Mouse (Mus musculus) limb, embryonic 12.5 days (tissue): ENCODE data around the gene Abcb10. TPM values are rescaled to one million over a fixed set of nuclear protein-coding genes. Genes with fewer than 3 reads are reported as not detected.

Experiments
- ATAC-seq: fragments of 200-750 bp; cut with Nextera tagmentation; 2 replicates; pipeline ENCODE4 v1.8.0; 2017; ENCODE audit warnings: low read depth, moderate TSS enrichment; ENCODE audit not compliant: insufficient number of reproducible peaks, insufficient read depth, low FRiP score, low TSS enrichment
- H3K27ac ChIP-seq: fragments of 300-500 bp; sonication (generic); 2 replicates; pipeline ENCODE4 v1.5.1; 2016; ENCODE audit warnings: mild to moderate bottlenecking, moderate library complexity
- H3K27me3 ChIP-seq: fragments of 300-500 bp; sonication (generic); 2 replicates; pipeline ENCODE4 v1.6.1; 2016; ENCODE audit warnings: mild to moderate bottlenecking, moderate library complexity
- H3K36me3 ChIP-seq: fragments of 300-500 bp; sonication (generic); 2 replicates; pipeline ENCODE4 v1.6.1; 2016; ENCODE audit warnings: mild to moderate bottlenecking, moderate library complexity
- H3K4me1 ChIP-seq: fragments of 300-500 bp; sonication (generic); replicated peaks from 2 replicates; pipeline ENCODE4 v1.6.1; 2016
- H3K4me2 ChIP-seq: fragments of 300-500 bp; sonication (generic); 2 replicates; pipeline ENCODE4 v1.6.1; 2016; ENCODE audit warnings: mild to moderate bottlenecking, moderate library complexity
- H3K4me3 ChIP-seq: fragments of 300-500 bp; sonication (generic); replicated peaks from 2 replicates; pipeline ENCODE4 v1.5.1; 2016; ENCODE audit warnings: mild to moderate bottlenecking
- H3K9ac ChIP-seq: fragments of 300-500 bp; sonication (generic); replicated peaks from 2 replicates; pipeline ENCODE4 v1.6.1; 2016; ENCODE audit warnings: mild to moderate bottlenecking, moderate library complexity
- H3K9me3 ChIP-seq: fragments of 300-500 bp; sonication (generic); 2 replicates; pipeline ENCODE4 v1.6.1; 2016; ENCODE audit warnings: mild to moderate bottlenecking, moderate library complexity
- WGBS: fragments of 180-500 bp; shearing (Covaris S2); methylation state at CpG from one replicate; pipeline ENCODE4 v1.1.7; 2016; 5-methylcytosine and 5-hydroxymethylcytosine counted together
- polyA plus RNA-seq: library from polyadenylated mRNA; unstranded; fragments of >200 nt; fragmentation: Nextera tagmentation; extraction: Ambion mirVana; gene quantifications from 2 replicates; pipeline ENCODE4 v1.2.1, GENCODE M21; 2016

The Abcb10 gene
- polyA plus RNA-seq, 1 experiment from 2014 or later = 21.6 TPM

GRCm38 (mm10) chr8:124007829-124008228 lies 24.9 kb upstream of the Abcb10 start:
- Histone ChIP-seq H3K4me3 (no peak overlapping the region), H3K9ac (no peak overlapping the region), H3K9me3 (no peaks in the 10 kb centered on the region), H3K27ac (no peak overlapping the region), H3K36me3 (peaks cover 75% of the 10 kb centered on the region), H3K4me1 (no peaks in the 10 kb centered on the region), H3K4me2 (no peak overlapping the region), H3K27me3 (no peaks in the 10 kb centered on the region)
- ATAC-seq = no peak
- 63% methylated on average over 6 of the region's 6 CpGs for WGBS

GRCm38 (mm10) chr8:124002546-124003108 lies 19.7 kb upstream of the Abcb10 start:
- Histone ChIP-seq H3K9me3 (no peaks in the 10 kb centered on the region), H3K9ac (no peak overlapping the region)
- WGBS = 92% methylated on average over 10 of the region's 10 CpGs

GRCm38 (mm10) chr8:123999568-123999967 lies 16.6 kb upstream of the Abcb10 start:
- Histone ChIP-seq H3K4me2 (no peak overlapping the region), H3K9me3 (no peaks in the 10 kb centered on the region), H3K4me3 (no peak overlapping the region), H3K27me3 (no peaks in the 10 kb centered on the region), H3K4me1 (no peaks in the 10 kb centered on the region), H3K27ac (no peak overlapping the region), H3K9ac (no peak overlapping the region), H3K36me3 (peaks cover 90% of the 10 kb centered on the region)
- no peak for ATAC-seq
- 87% methylated on average over 2 of the region's 2 CpGs for WGBS

More at GRCm38 (mm10) chr8:124002546-124003108, 19.7 kb upstream of the Abcb10 start:
- no peak overlapping the region for H3K4me3 ChIP-seq
- no peaks in the 10 kb centered on the region for H3K4me1 ChIP-seq
- H3K36me3 ChIP-seq = peaks cover 94% of the 10 kb centered on the region
- no peak overlapping the region for H3K27ac ChIP-seq
- no peaks in the 10 kb centered on the region for H3K27me3 ChIP-seq
- no peak overlapping the region for H3K4me2 ChIP-seq
- no peak for ATAC-seq

- no peaks in the 10 kb centered on the region for H3K4me1 ChIP-seq
- ATAC-seq = no peak
- H3K4me3 ChIP-seq = no peak overlapping the region
- no peak overlapping the region for H3K27ac ChIP-seq
- no peak overlapping the region for H3K9ac ChIP-seq
- H3K36me3 ChIP-seq = peaks cover 53% of the 10 kb centered on the region
- H3K9me3 ChIP-seq = no peaks in the 10 kb centered on the region
- 93% methylated on average over 3 of the region's 3 CpGs for WGBS
- no peaks in the 10 kb centered on the region for H3K27me3 ChIP-seq
- H3K4me2 ChIP-seq = no peak overlapping the region
Observed at GRCm38 (mm10) chr8:123993997-123994396, 11.1 kb upstream of the Abcb10 start.

- ATAC-seq = no peak
- WGBS = 93% methylated on average over 5 of the region's 5 CpGs
- H3K27ac ChIP-seq = no peak overlapping the region
Observed at GRCm38 (mm10) chr8:123993597-123993996, 10.7 kb upstream of the Abcb10 start.

GRCm38 (mm10) chr8:123992587-123992986 lies 9.7 kb upstream of the Abcb10 start:
- Histone ChIP-seq H3K27me3 (no peaks in the 10 kb centered on the region), H3K4me1 (no peaks in the 10 kb centered on the region), H3K4me3 (no peak overlapping the region), H3K27ac (no peak overlapping the region), H3K9ac (no peak overlapping the region), H3K4me2 (no peak overlapping the region), H3K36me3 (peaks cover 40% of the 10 kb centered on the region), H3K9me3 (no peaks in the 10 kb centered on the region)
- 92% methylated on average over 8 of the region's 8 CpGs for WGBS
- no peak for ATAC-seq

More at GRCm38 (mm10) chr8:123993597-123993996, 10.7 kb upstream of the Abcb10 start:
- H3K4me1 ChIP-seq = no peaks in the 10 kb centered on the region
- H3K9me3 ChIP-seq = no peaks in the 10 kb centered on the region
- no peak overlapping the region for H3K4me2 ChIP-seq
- H3K9ac ChIP-seq = no peak overlapping the region
- H3K4me3 ChIP-seq = no peak overlapping the region
- no peaks in the 10 kb centered on the region for H3K27me3 ChIP-seq
- H3K36me3 ChIP-seq = peaks cover 49% of the 10 kb centered on the region

- 79% methylated on average over 13 of the region's 13 CpGs for WGBS
- no peak overlapping the region for H3K4me3 ChIP-seq
- no peak overlapping the region for H3K27ac ChIP-seq
- no peak overlapping the region for H3K9ac ChIP-seq
- no peak overlapping the region for H3K4me2 ChIP-seq
- peaks cover 22% of the 10 kb centered on the region for H3K36me3 ChIP-seq
- no peaks in the 10 kb centered on the region for H3K4me1 ChIP-seq
- H3K9me3 ChIP-seq = no peaks in the 10 kb centered on the region
- H3K27me3 ChIP-seq = no peaks in the 10 kb centered on the region
- no peak for ATAC-seq
Observed at GRCm38 (mm10) chr8:123990277-123991049, 7.5 kb upstream of the Abcb10 start.

GRCm38 (mm10) chr8:123989128-123989527 lies 6.2 kb upstream of the Abcb10 start:
- Histone ChIP-seq H3K4me1 (no peaks in the 10 kb centered on the region), H3K9ac (no peak overlapping the region), H3K27me3 (no peaks in the 10 kb centered on the region), H3K4me3 (no peak overlapping the region), H3K27ac (0 out of 2 replicates have a peak overlapping the region, but pooled peaks have one; percentile 23), H3K9me3 (no peaks in the 10 kb centered on the region), H3K36me3 (peaks cover 9% of the 10 kb centered on the region), H3K4me2 (no peak overlapping the region)
- 76% methylated on average over 7 of the region's 7 CpGs for WGBS
- ATAC-seq = no peak

- no peak for ATAC-seq
- Histone ChIP-seq H3K9ac (no peak overlapping the region), H3K36me3 (peaks cover 5% of the 10 kb centered on the region), H3K27me3 (no peaks in the 10 kb centered on the region), H3K9me3 (no peaks in the 10 kb centered on the region), H3K4me1 (0 out of 2 replicates have a peak, but pooled peaks cover 2% of the 10 kb centered on the region), H3K4me2 (no peak overlapping the region), H3K4me3 (no peak overlapping the region), H3K27ac (0 out of 2 replicates have a peak overlapping the region, but pooled peaks have one; percentile 23)
- WGBS = 74% methylated on average over 6 of the region's 6 CpGs
Observed at GRCm38 (mm10) chr8:123988605-123989038, 5.7 kb upstream of the Abcb10 start.

GRCm38 (mm10) chr8:123982291-123982793 lies 580 bp downstream of the Abcb10 start:
- peaks cover 13% of the 10 kb centered on the region; the same call in 1 of the 2 replicates for H3K4me1 ChIP-seq
- WGBS = under 1% methylated on average over 48 of the region's 48 CpGs

GRCm38 (mm10) chr8:123981674-123982073 lies 1.2 kb downstream of the Abcb10 start:
- no peaks in the 10 kb centered on the region for H3K9me3 ChIP-seq
- no peak overlapping the region for H3K27ac ChIP-seq
- no peaks in the 10 kb centered on the region for H3K36me3 ChIP-seq
- no peak overlapping the region for H3K9ac ChIP-seq
- peaks cover 13% of the 10 kb centered on the region; the same call in 1 of the 2 replicates for H3K4me1 ChIP-seq
- H3K4me3 ChIP-seq = 0 out of 2 replicates have a peak overlapping the region, but pooled peaks have one; percentile 1
- H3K27me3 ChIP-seq = 0 out of 2 replicates have a peak, but pooled peaks cover 3% of the 10 kb centered on the region
- WGBS = 54% methylated on average over 4 of the region's 4 CpGs
- ATAC-seq = no peak
- H3K4me2 ChIP-seq = peak overlapping the region; percentile 94

More at GRCm38 (mm10) chr8:123982291-123982793, 580 bp downstream of the Abcb10 start:
- Histone ChIP-seq H3K36me3 (no peaks in the 10 kb centered on the region), H3K27ac (peak overlapping the region; percentile 91; the same call in 1 of the 2 replicates), H3K9me3 (no peaks in the 10 kb centered on the region), H3K4me2 (peak overlapping the region; percentile 94), H3K4me3 (peak overlapping the region; percentile 74), H3K9ac (peak overlapping the region; percentile 81), H3K27me3 (0 out of 2 replicates have a peak, but pooled peaks cover 3% of the 10 kb centered on the region)
- peak; percentile 29 for ATAC-seq
